Mouse (Mus musculus): ENCODE measurements around the gene Eci2. TPM values are rescaled to one million over a fixed set of nuclear protein-coding genes. Genes with fewer than 3 reads are reported as not detected.
"Not testable (repeated sequence)": the region's sequence is repeated elsewhere in the genome, so short reads cannot be mapped to it uniquely, and the experiment has no call there.

Gene Eci2
- total RNA-seq, 2 experiments from 2014 or later: 246 to 250 TPM

- no peak for DNase-seq
These were observed 33.8 kb downstream of the Eci2 start for GRCm38 (mm10) chr13:34993085-34993484.

DNA sequence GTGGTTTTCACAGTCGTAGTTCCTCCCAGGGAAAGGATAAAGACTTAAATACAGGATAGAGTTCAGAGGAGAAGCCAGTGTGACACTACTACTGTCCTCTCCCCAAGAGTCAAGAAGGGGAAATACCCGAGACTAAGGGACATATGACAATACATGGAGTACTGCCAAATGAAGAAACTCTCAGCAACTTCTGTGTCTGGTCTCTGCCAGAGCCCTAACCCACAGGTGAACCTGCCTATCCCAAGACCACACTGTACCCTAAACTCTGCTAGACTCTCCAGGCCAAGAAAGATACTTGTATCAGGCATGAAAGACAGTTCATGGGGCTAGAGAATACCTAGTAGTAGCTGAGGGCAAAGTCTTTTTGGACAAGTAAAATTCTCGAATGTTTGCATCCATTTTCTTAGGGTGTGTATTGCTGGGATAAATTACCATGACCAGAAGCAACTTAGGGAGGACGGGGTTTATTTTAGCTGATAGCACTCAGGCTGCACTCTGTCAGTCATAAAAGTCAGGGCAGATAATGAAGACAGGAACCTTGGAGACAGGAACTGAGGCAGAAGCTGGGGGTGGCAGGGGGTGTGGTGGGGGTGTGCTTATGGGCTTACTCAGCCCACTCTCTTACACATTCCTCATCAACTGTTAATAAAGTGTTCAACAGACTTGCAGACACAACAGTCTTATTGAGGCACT, 35.2 kb downstream of the Eci2 start:
- DNase-seq: peak in 1 of 2 experiments; percentile 11

- not testable (repeated sequence) for DNase-seq
These were observed 43.4 kb downstream of the Eci2 start for GRCm38 (mm10) chr13:34983479-34983878.

DNA sequence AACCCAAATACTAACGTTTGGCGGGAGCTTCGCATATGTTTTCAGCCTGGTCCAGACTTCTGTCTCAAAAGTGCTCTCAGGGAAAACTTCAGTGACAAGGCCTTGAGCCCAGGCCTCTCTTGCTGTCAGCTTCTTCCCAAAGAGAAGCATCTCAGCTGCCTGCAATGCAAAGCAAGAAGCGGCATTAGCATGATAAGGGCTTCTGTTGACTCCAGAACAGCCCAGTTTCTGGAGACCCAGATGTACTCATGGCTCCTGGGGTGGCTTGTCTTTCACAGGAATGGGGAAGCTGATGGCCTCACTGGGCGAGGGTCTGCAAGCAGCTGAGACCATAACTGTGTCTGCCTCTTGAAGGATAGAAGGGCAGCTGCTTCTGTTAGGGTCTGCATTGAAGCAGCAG, 48.3 kb downstream of the Eci2 start:
- not testable (repeated sequence) for DNase-seq

DNA sequence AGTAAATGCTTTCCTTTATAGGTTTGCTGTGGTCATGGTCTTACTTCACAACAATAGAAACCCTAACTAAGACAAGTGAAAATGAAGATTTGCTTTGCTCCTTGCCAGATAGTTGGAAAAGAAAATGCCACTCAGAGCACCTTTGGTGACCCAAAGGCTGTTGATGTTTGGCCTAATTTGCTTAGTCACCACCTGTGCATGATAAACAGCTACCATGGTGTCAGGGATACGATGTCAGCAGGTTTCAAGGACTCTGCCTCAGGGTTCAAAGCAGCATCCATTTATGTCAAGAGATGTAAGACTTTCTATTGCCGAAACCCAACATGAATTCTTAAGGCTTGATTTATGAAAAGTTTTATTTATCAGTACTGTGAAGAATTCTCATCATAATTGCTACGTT, 49.5 kb downstream of the Eci2 start:
- no peak for DNase-seq

GRCm38 (mm10) chr13:34976116-34976515, 50.8 kb downstream of the Eci2 start:
- DNase-seq: no peak

GRCm38 (mm10) chr13:34973770-34974169, 53.1 kb downstream of the Eci2 start:
- no peak for DNase-seq

GRCm38 (mm10) chr13:34973149-34973548, 53.7 kb downstream of the Eci2 start:
- peak; percentile 8 to 54 for DNase-seq

DNA sequence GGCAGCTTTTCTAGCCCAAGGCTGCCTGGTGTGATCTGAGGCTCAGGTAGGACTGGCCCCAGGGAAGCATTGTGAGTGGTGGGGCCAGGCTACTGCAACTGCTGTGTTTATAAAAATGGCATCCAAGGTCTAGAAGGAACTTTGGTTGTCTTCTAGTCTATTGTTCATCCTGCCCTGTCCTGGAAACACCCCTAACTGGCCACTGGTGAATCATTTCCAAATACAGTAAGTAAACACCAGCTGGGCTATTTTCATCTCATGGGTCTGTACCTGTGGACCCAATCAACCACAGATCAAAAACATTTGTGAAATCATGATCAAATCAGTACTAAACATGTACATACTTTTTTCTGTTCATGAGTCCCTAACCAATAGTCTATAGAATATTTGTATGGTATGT, 54.4 kb downstream of the Eci2 start:
- not testable (repeated sequence) for DNase-seq

- not testable (repeated sequence) for DNase-seq
These were observed 61.2 kb downstream of the Eci2 start for GRCm38 (mm10) chr13:34965647-34966046.

DNA sequence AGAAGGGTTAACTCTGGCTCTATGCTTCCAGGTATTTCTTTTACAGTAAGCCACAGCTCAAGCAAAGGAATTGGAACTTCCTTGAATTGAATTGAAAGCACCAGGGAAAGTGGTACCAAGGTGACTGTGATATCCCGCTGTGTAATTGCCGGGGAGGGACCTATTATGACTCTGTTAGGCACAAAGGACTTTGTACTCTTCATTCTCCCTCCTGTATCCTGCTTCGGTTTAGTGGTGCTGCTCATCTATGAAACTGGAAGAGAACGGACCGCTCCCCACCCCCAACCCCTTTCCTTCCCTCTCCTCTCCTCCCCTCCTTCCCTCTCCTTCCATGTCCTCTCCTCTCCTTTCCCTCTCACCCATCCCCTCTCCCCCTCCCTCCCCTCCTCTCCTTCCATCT, 62.0 kb downstream of the Eci2 start:
- no peak for DNase-seq

GRCm38 (mm10) chr13:34964419-34964818, 62.5 kb downstream of the Eci2 start:
- DNase-seq: peak in 1 of 2 experiments; percentile 19

DNA sequence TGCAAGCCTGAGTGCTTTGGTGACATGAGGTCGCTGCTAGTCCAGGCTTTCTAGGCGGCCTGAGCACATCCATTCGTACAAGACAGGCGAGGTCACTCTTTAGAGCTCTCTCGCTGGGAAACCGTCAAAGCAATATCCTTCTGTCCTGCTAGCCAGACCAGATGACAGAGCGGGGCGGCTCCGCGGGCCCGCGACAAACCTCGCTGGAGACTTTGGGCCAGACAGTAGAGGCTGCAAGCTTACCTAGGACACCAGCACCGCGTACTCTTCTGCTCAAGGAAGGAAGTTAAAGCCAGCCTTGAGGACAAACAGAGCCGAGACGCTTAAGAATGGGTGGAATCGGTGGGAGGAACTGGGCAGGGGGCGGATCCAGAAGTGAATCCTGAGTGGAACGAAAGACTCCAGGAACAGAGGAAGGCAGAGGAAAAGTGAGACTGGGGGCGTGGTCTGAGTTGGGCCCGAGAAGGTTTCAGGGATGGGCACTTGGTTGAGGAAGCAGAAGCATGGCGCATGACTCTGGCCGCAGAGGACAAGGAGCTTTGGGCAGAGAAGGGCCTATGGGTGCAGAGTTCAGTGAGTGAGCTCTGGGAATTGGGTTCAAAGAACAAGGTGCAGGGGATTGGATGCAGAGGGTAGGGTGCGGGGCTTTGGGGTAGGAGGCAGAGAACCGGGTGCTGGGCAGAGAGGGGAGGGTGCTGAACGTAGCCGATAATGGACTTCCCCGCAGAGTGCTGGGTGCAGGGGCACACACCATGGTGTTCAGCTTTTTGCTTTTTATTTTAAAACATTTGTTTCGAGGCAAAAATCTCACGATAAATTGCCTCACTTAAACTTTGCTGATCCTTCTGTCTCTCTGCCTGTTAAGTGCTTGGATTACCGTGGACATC, 63.1 kb downstream of the Eci2 start, which contains the start of gene Eci3:
Gene Eci3, minus strand, starts transcription at position 300 of the 887 bp plus-strand sequence.
- DNase-seq: peak; percentile 63 to 69

- no peak for DNase-seq
These were observed 65.7 kb downstream of the Eci2 start for GRCm38 (mm10) chr13:34960996-34961770.

DNA sequence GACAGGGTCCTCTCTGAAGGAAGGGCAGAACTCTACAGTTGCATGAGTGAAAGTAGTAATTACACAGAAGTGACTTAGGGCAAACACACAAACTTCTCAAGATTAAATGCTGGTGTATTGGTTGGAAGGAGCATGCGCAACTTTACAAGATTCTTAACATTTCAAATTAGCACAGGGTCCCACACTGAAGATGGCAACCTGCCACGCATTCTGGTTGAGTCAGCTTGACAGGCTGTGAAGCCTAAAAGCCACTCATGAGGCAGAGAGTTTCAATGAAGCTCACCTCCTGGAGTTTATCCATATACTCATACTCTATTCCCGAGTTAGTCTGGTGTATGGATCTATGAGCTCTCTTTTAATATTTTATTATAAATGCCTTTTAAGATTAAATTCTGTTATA, 68.7 kb downstream of the Eci2 start:
- DNase-seq: not testable (repeated sequence)

DNA sequence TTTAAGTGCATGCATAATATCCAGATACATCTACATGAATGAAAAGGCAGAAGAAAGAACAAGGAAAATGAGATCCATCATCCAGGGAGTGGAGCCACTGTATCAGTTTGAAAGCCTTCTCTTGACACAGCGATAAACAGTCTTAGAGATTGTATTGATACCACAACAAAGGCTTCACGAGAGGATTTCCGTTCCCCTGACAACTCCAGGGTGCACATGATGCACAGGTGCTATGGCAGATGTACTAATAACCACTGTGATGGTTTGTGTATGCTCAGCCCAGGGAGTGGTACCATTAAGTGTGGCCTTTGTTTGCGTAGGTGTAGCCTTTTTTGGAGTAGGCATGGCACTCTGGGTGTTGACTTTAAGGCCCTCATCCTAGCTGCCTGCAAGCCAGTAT, 70.0 kb downstream of the Eci2 start:
- DNase-seq: no peak

GRCm38 (mm10) chr13:34951437-34951836, 75.5 kb downstream of the Eci2 start:
- DNase-seq: not testable (repeated sequence)

DNA sequence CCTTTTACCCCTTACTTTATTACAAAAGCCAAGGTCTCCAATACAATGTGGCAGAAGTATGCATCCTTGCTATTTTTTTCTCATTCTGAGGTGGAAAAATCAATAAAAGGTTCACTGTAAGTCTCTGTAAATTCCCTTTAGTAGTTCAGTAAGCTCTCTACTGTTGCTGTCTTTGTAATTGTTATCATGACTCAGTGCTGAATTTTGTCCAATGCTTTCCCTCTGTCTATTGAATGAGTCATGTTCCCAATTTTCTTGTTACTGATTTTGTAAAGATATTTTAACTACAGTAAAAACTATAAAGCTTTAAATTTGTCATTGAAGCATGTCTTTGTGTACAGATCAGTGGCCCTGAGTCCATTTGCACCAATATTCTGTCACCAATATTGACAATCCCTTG, 84.5 kb downstream of the Eci2 start:
- no peak for DNase-seq

- no peak for DNase-seq
These were observed 91.8 kb downstream of the Eci2 start for GRCm38 (mm10) chr13:34934931-34935644.

Measured in heart, adult 18-20 months (tissue).